Mouse (Mus musculus): ENCODE data around the gene Dnajc17. TPM values are rescaled to one million over a fixed set of nuclear protein-coding genes. Genes with fewer than 3 reads are reported as not detected.

The Dnajc17 gene
- total RNA-seq (2021), result 1 to 10 TPM; 7.7 to 7.8 TPM
- long read RNA-seq, experiment 1, partial matches to known transcripts, result 1 of 8 reads
- long read RNA-seq, experiment 1, other reads (novel, unspliced or antisense), result 3 of 8 reads
- long read RNA-seq, experiment 2, partial matches to known transcripts, result 1 of 10 reads
- long read RNA-seq, experiment 2, other reads (novel, unspliced or antisense), result 5 of 10 reads

DNA sequence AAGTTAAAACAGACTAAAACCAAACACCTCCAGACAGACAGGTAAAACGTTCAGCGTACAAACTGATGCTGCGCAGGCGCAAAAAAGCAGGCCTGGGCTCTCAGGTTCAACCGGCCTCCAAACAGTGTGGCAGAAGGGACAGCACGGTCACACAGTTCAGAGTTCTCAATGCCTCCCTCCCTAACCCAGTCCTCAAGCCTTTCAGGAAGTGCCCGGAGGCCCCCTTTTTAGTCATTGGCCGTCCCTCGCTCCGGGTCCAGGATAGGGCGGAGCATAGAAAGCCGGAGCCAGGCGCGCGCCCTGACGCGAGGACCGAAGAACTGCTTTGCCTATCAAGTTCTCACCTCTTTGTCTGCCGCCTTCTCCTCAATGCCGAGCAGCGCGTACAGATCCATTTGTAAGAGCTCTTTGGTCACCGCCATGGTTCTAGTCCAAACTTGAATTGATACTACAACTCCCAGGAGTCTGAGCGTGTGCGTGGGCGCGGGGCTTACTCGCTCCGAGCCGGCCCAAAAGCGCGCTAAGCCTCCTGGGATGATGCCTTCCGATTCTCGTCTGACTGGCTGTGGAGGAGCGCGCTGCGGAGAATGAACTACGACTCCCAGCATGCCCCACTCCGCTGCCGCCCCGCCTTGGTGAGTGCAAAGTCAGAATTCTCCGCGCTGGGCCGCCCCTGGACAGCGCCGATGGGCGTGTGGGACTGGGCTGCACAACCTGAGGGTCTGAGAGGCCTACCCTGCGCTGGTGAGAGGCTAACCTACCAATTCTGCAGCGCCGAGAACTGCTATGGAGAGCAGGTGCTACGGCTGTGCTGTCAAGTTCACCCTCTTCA lies at the start of gene Dnajc17, which contains the start of gene Zfyve19:
Gene Dnajc17, minus strand, starts transcription at position 452 of the 832 bp plus-strand sequence.
Gene Zfyve19, plus strand, starts transcription at position 274 of the 832 bp plus-strand sequence.
- intact Hi-C loops (cut with DNase I), result loop anchor here (10.0 kb wide), 1 partner anchor 1566 kb away; no protein-coding TSS in a partner anchor
- DNase-seq, result peak; percentile 91 to 95

DNA sequence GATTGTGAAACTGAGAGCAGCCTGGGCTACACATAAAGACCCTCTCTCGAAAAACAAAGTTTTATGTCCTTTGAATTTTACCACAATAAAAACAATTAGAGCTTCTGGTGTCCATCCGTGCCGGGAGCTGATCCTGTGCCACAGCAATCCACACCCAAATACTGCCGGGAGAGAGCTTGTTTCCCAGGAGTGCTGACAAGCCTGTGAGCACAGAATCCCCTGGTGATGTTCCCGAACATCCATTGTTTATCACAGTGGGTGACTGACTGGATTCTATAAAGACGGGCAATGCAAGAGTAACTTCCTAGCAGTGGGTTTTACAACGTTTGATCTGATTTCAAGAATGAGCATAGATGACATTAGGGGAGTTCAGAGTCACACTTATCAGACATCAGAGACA lies 46.4 kb upstream of the Dnajc17 start:
- DNase-seq, result no peak
- intact Hi-C loops (cut with DNase I), result no loop called here

DNA sequence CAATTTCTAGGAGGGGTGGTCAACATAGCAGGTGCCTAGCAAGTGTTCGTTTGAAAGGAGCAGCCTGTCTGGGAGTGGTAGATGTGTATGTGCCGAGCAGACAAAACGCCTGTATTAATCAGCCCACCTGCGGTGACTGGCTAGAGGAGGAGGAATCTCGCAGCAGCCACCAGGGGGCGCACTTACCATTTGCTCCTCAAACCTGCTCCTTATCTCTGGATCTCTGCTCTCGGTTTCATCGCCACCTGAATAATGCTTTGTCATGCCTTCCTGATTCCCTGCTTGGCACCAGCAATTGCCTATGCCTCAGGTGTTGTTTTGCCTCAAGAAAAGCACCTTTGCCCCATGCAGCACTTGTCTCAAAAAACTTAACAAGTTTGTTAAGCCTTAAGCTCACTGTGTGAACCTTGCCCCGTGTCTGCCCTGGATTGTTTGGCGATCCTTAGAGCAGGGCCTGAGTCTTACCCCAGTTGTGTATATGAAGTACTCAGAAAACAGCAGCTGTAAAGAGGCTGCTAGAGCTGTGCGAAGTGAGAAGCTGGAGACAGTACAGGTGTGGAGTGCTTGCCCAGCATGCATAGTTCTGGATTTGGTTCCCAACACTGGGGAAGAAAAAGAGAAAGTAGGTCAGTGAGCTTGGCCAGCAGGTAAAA lies 42.4 kb upstream of the Dnajc17 start:
- intact Hi-C loops (cut with DNase I), result loop anchor here (1.0 kb wide), 1 partner anchor 37 kb away; the partner anchor contains the start of gene Vps18
- DNase-seq, result peak; percentile 80

DNA sequence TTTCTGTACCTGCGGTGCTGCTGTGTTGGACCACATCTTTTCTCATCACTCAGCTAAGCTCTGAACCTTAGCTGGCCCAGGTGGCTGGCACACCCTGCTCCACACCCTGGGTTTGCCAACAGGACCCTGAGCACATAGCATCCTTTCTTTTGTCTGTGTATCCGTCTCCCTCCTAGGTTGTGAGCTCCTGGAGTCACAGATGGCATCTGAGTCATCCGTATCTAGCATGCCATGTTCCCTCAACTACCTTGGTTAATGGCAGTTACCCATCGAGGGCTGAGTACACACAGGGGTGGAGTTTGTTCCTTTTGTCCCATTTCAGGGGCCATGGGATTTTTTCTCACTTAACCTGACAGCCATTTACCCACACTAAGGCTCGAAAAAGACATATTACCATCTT lies 41.8 kb upstream of the Dnajc17 start:
- intact Hi-C loops (cut with DNase I), result no loop called here
- no peak for DNase-seq

DNA sequence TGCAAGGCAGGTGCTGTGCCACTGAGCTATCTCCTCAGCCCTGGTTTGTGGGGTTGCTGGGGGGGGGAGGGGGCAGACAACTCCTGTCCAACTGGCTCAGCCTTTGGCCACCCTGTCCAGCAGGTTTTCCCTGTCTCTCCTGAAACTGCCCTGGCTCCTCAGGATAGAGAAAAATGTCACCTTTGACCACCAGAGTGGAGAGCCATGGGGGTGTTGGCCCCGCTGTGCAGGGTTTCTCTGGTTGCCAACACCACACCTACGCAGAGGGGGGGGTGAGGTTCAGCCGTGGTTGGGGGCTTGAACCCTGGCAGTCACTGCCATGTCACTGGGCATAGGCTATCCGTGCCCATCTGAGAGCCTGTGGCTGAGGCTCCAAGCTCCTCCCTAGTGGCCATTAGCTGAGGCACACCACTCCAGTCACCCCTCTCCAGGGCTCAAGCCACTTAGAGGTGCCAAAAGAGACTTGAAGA lies 41.0 kb upstream of the Dnajc17 start:
- DNase-seq, result no peak
- intact Hi-C loops (cut with DNase I), result no loop called here

DNA sequence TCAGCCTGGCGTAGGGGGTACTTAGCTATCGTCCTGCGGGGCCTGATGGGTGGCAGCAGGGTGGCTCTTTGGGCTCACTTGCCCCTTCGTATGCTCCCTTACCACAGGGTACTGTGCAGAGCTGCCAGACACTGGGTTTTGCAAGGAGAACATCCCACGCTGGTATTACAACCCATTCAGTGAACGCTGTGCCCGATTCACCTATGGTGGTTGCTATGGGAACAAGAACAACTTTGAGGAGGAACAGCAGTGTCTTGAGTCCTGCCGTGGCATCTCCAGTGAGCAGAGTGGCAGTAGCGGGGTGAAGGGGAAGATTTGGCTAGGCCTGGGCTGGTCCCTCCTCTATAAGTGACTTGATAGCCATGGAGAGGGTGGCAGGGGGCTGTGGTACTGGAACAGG lies 39.3 kb upstream of the Dnajc17 start:
- intact Hi-C loops (cut with DNase I), result no loop called here
- DNase-seq, result no peak

DNA sequence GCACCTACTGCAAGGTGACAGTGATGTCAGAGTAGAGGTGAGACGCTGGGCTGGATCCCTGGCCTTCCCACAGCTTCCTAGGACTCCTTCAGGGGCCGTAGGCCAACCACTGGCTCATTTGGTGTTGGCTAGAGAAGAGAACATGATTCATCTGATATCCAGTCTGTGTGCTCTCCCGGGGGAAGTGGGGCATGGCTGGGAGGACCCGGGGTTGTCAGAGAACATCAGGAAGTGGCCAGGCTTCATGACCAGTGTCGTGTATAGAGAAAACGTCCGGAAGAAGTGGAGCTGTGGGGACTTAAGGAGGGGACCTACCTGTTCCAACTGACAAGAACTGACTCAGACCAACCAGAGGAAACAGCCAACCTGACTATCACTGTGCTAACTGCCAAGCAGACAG lies 36.7 kb upstream of the Dnajc17 start:
- intact Hi-C loops (cut with DNase I), result no loop called here

DNA sequence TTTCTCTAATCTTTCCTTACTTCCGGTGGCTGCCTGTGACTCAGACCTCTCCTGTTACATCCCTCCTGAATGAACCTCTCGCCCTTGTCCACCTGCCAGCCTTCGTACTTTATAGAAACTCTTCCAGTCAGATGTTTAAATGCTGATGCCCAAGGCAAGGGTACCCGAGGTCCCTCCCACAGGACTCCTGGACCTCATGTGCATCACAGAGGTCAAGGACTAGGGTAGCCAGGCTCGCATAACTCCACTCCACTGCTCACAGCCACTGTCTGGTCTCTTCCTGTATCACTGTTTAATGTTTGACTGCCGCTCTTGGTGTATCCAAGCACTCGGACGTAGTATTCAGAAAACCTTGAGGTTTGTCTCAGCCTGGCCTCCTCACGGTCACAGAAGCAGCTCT lies 34.0 kb upstream of the Dnajc17 start:
- intact Hi-C loops (cut with DNase I), result no loop called here
- no peak for DNase-seq

More for the DNA sequence above, 36.7 kb upstream of the Dnajc17 start:
- DNase-seq, result no peak

DNA sequence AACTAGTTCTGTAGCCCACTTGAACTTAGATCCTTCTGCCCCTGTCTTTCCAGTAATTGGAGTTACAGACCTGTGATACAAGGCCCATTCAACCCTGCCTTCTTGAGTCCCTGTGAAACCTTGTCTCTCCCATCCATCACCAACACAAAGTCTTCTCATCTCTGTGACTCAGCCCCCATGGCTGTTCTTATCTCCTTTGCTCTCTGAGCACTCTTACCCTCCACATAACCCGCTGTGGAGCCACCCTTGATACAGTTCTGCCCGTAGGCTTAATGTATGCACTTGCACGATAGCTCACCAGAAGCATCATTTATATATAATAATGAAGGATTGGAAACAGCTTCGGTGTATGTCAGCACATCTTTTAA lies 32.2 kb upstream of the Dnajc17 start:
- intact Hi-C loops (cut with DNase I), result no loop called here
- no peak for DNase-seq

DNA sequence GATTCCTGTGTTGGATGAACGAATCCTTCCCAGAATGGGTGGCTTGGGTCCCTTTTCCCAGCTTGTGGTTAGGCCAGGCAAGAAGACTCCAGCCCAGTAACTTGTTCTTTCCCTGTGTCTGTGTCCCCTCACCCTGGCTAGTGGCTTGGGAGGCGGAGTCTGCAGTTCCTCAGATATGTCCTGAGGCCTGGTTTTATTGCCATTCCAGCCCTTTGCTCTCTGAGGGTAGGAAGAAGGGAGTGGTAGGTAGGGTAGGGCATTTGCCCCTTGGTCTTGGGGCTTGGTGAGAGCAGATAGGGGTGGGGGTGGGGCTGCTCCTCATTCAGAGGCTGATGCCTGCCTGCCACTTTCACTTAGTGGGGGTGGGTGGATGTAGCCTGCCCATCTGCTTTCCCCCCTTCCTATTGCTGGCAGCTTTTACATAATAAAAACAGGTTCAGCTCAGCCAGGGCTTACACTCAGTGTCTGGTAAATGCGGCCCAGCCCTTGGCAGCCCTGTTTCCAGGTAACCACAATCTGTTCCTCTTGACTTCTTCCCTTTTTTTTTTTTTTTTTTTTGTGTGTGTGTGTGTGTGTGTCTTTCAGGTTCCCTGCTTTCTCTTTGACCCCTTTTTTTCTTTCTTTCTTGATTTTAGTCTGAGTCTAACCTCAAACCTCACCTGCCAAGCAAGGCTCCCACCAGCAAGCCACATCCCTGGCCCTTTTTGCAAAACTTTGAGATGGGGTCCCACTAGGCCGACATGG lies 31.7 kb upstream of the Dnajc17 start:
- DNase-seq, result no peak
- intact Hi-C loops (cut with DNase I), result no loop called here

DNA sequence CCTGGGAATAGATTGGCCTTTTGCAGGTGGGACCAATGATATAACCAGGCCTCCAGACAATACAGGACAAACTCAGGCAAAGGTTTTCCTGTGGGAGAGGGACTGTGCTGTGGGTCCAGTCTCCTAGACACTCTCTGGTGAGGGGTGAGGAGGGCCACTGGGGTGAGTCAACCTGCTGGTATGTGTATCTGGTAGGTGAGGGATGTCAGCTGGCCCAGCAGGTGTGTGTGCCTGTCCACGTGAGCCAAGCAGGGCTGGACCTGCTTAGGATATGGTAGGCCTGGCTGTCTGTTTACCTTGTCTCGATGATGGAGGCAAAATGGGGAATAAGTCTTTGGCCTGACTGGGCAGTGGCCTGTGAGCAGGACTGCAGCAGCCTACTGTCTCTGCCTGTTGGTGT lies 30.1 kb upstream of the Dnajc17 start:
- DNase-seq, result no peak
- intact Hi-C loops (cut with DNase I), result no loop called here

DNA sequence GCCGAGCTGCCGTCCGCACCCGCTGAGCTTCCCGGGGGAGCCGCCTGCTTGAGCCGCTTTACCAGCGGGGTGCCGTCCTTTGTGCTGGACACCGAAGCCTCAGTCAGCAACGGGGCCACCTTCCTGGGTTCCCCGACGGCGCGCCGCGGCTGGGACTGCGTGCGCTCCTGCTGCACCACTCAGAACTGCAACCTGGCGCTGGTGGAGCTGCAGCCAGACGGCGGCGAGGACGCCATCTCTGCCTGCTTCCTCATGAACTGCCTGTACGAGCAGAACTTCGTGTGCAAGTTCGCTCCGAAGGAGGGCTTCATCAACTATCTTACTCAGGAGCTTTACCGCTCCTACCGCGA lies 29.3 kb upstream of the Dnajc17 start:
- no peak for DNase-seq

DNA sequence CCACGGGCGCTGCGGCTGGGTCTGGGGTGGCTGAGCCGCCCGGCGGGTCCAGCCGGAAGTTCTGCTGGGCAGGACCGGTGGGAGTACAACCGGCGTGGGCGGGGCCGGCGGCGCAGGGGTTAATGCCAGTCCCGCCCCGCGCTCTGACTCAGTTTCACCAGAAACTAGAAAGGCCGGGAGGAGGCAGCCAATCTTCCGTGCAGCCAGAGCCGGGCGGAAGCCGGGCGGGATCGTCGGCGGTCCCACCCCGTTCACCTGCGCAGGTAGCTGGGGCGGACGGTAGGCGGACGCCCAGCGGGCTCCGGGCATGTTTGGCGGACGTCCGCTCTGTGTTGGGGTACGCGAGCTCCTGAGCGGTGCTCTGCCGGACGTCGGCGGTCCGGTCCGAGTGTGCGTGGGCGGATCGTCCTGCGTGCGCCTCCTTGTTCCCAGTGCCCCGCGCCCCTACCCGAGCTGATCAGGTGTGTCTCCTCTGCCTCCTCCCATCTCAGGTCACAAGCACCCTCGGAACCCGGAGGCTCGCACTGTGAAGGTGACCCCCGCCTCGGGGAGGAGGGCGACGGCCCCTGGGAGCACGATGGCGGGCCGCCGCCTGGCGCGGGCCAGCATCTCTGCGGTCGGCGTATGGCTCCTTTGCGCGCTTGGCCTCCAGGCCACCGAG lies 28.7 kb upstream of the Dnajc17 start, which contains the start of gene Spint1:
Gene Spint1, plus strand, starts transcription at position 153 of the 661 bp plus-strand sequence.
- intact Hi-C loops (cut with DNase I), result no loop called here
- DNase-seq, result no peak

More for the DNA sequence above, 29.3 kb upstream of the Dnajc17 start:
- intact Hi-C loops (cut with DNase I), result no loop called here

DNA sequence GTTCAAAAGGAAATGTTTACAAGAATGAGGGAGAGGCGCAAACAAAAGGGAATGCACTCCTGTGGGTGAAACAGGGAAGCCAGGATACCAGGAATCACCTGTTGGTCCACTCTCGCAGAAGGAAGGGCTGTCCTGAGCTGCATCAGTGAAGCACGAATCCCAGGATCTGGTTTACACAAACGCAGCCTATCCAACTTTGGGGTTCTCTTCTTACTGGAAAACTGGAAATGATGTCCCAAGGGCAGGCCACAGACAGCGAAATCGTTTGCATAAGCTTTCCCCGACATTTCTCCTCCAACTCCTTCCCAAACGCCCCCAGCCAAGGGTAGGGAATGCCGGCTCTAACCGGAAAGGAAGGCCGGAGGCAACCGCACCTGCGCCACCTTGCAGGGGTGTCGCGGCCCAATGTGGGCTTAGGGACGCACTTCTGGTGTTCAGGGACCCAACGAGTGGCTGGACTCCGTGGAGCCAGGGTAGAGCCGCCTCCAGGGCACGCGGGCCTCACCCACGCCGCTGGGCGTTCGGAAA lies 28.2 kb upstream of the Dnajc17 start:
- DNase-seq, result no peak
- intact Hi-C loops (cut with DNase I), result no loop called here

DNA sequence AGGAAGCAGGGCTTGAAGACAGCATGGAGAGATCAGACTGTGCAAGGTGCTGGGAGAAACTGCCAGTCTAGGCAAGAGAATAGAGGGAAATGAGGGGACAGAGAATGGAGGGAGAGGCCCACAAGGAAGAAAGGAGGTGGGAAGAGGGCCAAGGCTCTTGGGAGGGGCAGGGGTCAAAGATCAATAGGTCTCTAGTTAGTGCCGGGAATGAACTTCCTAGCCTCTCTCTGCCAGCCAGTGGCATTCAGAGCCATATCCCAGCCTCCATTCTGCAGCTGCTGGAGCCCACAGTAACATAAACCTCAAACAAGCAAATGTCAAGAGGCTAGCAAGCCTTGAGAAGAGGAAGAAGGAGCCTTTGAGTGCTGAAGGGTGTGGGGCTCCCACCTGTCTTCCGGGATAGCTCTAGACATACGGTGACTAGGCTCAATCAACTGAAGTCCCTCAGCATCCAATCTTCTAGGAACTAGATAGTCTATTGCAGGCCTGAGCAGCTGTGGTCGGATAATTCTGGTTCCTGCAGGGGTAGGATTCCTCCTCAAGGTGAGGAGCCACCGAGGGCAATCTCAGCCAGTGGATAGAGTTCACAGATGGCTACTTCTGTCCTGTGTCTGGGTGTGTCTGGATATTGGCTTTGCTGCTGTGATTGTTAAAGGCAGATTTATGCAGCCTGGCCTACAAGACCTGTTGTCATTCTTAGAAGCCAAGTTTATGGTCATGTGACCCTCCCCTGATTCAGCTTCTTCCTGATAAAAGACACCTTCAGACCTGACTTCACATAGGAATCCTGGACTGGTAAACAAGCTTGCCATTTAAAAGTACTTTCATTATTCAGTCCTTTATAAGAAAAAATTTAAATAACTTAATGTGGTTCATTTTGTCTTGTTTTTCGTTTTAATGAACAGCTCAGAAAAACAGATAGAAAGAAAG lies 21.4 kb upstream of the Dnajc17 start, which contains the start of gene Ppp1r14d:
Gene Ppp1r14d, minus strand, starts transcription at position 132 of the 930 bp plus-strand sequence.
- intact Hi-C loops (cut with DNase I), result no loop called here
- no peak for DNase-seq

DNA sequence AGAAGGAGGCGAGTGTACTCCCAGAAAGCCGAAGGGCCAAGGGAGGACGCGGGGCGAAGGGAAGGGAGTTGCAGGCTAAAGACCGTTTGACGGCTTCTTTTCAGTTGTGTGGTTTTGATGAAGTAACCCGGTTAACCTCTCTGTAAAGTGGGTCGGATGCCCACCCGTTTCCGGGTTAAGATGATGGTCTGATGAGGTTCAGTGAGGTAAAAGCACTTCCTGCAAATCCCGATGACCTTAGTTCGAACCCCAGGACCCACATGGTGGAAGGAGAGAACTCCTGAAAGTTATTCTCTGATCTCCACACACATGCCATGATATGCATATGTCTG lies 547 bp upstream of the Dnajc17 start:
- intact Hi-C loops (cut with DNase I), result loop anchor here (10.0 kb wide), 1 partner anchor 1566 kb away; no protein-coding TSS in a partner anchor

DNA sequence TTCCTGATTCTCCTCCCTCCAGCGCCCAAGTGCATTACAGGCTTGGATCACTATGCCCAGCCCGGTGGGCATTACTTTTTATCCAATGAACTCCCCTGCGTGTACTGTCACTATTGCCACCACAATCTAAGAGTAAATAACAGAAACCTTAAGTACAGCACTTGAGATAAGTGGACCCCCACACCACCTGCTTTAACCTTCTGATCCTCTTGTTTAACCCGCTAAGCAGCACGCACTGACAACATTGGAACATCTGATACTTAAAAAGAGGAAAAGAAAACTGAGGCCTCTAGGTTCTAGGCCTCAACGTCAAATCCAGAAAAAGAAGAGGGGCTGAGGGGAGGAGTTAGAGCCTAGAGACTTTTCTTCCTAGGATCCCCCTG lies 643 bp downstream of the Dnajc17 start:
- no peak for DNase-seq
- intact Hi-C loops (cut with DNase I), result loop anchor here (10.0 kb wide), 1 partner anchor 1567 kb away; no protein-coding TSS in a partner anchor

More for the DNA sequence above, 547 bp upstream of the Dnajc17 start:
- no peak for DNase-seq

DNA sequence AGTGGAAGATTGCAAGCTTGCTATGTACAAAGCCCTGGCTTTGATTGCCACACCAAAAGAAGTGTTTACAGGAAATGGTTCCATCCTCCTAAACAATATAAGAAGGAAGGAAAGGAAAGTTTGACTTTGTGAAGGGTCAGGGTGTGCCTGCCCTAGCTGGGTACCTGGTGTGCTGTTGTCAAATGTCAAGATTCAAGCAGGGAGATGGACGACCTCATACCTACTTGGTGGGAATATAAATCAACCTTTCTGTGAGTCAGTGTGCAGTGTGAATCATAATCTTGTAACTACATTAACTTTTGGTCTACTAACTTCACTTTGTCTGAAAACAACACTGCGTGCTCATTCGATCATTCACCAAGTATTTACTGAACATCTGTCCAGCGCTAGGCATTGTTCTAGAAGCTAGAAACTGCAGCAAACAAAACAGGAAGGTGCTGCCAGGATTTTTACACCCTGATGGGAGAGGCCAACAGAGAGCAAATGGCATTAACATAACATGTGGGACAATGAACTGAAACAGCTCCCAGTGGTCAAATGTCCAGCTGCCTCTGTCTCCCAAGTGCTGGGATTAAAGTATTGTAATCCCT lies 4.6 kb downstream of the Dnajc17 start:
- intact Hi-C loops (cut with DNase I), result loop anchor here (10.0 kb wide), 1 partner anchor 1571 kb away; no protein-coding TSS in a partner anchor

More for the DNA sequence above, 4.6 kb downstream of the Dnajc17 start:
- DNase-seq, result no peak

Data from gastrocnemius, postnatal 36 days (tissue).